Mouse (Mus musculus) kidney, postnatal 0 days (tissue): Measurements from ENCODE around the gene Bcap29. TPM values are rescaled to one million over a fixed set of nuclear protein-coding genes. Genes with fewer than 3 reads are reported as not detected.
"Not testable (repeated sequence)": the region's sequence is repeated elsewhere in the genome, so short reads cannot be mapped to it uniquely, and the experiment has no call there.

Source experiments
- ATAC-seq: fragments of 200-750 bp; cut with Nextera tagmentation; replicated peaks from 2 replicates; pipeline ENCODE4 v1.8.0; 2017; ENCODE audit warnings: low read depth, moderate number of reproducible peaks, moderate TSS enrichment, moderate library complexity; ENCODE audit not compliant: low FRiP score
- DNase-seq: peaks from one replicate; pipeline ENCODE4 v3.0.0-alpha.2; 2016; ENCODE audit warnings: low spot score
- H3K27ac ChIP-seq: fragments of 300-500 bp; sonication (generic); 2 replicates; pipeline ENCODE4 v1.5.1; 2014; ENCODE audit warnings: mild to moderate bottlenecking
- H3K27me3 ChIP-seq: fragments of 300-500 bp; sonication (generic); 2 replicates; pipeline ENCODE4 v1.6.1; 2014; ENCODE audit warnings: low read length, mixed read lengths; ENCODE audit not compliant: insufficient read depth
- H3K36me3 ChIP-seq: fragments of 300-500 bp; sonication (generic); 2 replicates; pipeline ENCODE4 v1.6.1; 2014; ENCODE audit warnings: low read length, mixed read lengths; ENCODE audit not compliant: insufficient read depth
- H3K4me1 ChIP-seq: fragments of 300-500 bp; sonication (generic); replicated peaks from 2 replicates; pipeline ENCODE4 v1.6.1; 2014; ENCODE audit warnings: antibody characterized with exemption, low read length, mixed read lengths; ENCODE audit not compliant: insufficient read depth
- H3K4me2 ChIP-seq: fragments of 300-500 bp; sonication (generic); 2 replicates; pipeline ENCODE4 v1.6.1; 2014; ENCODE audit warnings: mild to moderate bottlenecking, low read length, moderate library complexity, mixed read lengths
- H3K4me3 ChIP-seq: fragments of 300-500 bp; sonication (generic); replicated peaks from 2 replicates; pipeline ENCODE4 v1.5.1; 2014; ENCODE audit warnings: low read depth, low read length
- H3K9ac ChIP-seq: fragments of 300-500 bp; sonication (generic); 2 replicates; pipeline ENCODE4 v1.6.1; 2014; ENCODE audit warnings: low read depth, low read length
- H3K9me3 ChIP-seq: fragments of 300-500 bp; sonication (generic); replicated peaks from 2 replicates; pipeline ENCODE4 v1.6.1; 2016; ENCODE audit warnings: low read length, inconsistent platforms, mixed read lengths
- CTCF ChIP-seq: IDR thresholded peaks from 2 replicates; pipeline ENCODE4 v1.5.1; 2016; ENCODE audit warnings: antibody characterized with exemption, low read depth, mild to moderate bottlenecking, moderate library complexity
- WGBS: fragments of 180-500 bp; shearing (Covaris S2); extraction: QIAGEN DNeasy Blood & Tissue Kit; methylation state at CpG from one replicate; pipeline ENCODE4 v1.1.7; 2014; 5-methylcytosine and 5-hydroxymethylcytosine counted together
- polyA plus RNA-seq: library from polyadenylated mRNA; unstranded; fragments of >200 nt; fragmentation: Nextera tagmentation; extraction: Ambion mirVana; gene quantifications from 2 replicates; pipeline ENCODE4 v1.2.1, GENCODE M21; 2015

Bcap29 gene
- polyA plus RNA-seq, 1 experiment from 2014 or later: 35.3 TPM

- 72% methylated on average over 5 of the region's 5 CpGs for whole genome bisulfite sequencing
- peak overlapping the region; percentile 59; the same call in 1 of the 2 replicates for H3K4me2 ChIP-seq
Observed at GRCm38 (mm10) chr12:31653611-31654010, 19.2 kb upstream of the Bcap29 start.

GRCm38 (mm10) chr12:31635240-31635607 lies 766 bp upstream of the Bcap29 start:
- Histone ChIP-seq H3K4me2 (peak overlapping the region; percentile 79), H3K9ac (0 out of 2 replicates have a peak overlapping the region, but pooled peaks have one; percentile 79), H3K4me3 (no peak overlapping the region)

More at GRCm38 (mm10) chr12:31653611-31654010, 19.2 kb upstream of the Bcap29 start:
- no peak overlapping the region for H3K27ac ChIP-seq
- no peaks in the 10 kb centered on the region; the same call in 1 of the 2 replicates for H3K36me3 ChIP-seq
- no peak for DNase-seq
- H3K9me3 ChIP-seq: no peaks in the 10 kb centered on the region
- H3K27me3 ChIP-seq: no peaks in the 10 kb centered on the region
- H3K4me3 ChIP-seq: no peak overlapping the region; the same call in 1 of the 2 replicates
- no peak for TF ChIP-seq CTCF
- no peak overlapping the region for H3K9ac ChIP-seq
- no peak for ATAC-seq
- H3K4me1 ChIP-seq: peaks cover 4% of the 10 kb centered on the region; the same call in 1 of the 2 replicates

GRCm38 (mm10) chr12:31633970-31634342 lies 502 bp downstream of the Bcap29 start:
- no peak for TF ChIP-seq CTCF
- no peaks in the 10 kb centered on the region for H3K9me3 ChIP-seq
- no peaks in the 10 kb centered on the region for H3K27me3 ChIP-seq
- H3K4me3 ChIP-seq: peak overlapping the region; percentile 59
- peak; percentile 15; the same call in 1 of the 2 replicates for ATAC-seq
- peak overlapping the region; percentile 79 for H3K9ac ChIP-seq
- DNase-seq: no peak
- 0 out of 2 replicates have a peak, but pooled peaks cover 4% of the 10 kb centered on the region for H3K36me3 ChIP-seq
- H3K27ac ChIP-seq: peak overlapping the region; percentile 65; the same call in 1 of the 2 replicates
- H3K4me1 ChIP-seq: no peaks in the 10 kb centered on the region; the same call in 1 of the 2 replicates
- H3K4me2 ChIP-seq: peak overlapping the region; percentile 79
- WGBS: 9% methylated on average over 13 of the region's 13 CpGs

More at GRCm38 (mm10) chr12:31635240-31635607, 766 bp upstream of the Bcap29 start:
- Histone ChIP-seq H3K27me3 (no peaks in the 10 kb centered on the region), H3K27ac (no peak overlapping the region), H3K4me1 (no peaks in the 10 kb centered on the region; the same call in 1 of the 2 replicates), H3K9me3 (no peaks in the 10 kb centered on the region), H3K36me3 (no peaks in the 10 kb centered on the region)
- no peak for DNase-seq
- peak; percentile 22; the same call in 1 of the 2 replicates for ATAC-seq
- WGBS: 84% methylated on average over 3 of the region's 3 CpGs
- no peak for TF ChIP-seq CTCF

- H3K9ac ChIP-seq, H3K4me1 ChIP-seq, H3K27me3 ChIP-seq, DNase-seq, H3K4me2 ChIP-seq, H3K9me3 ChIP-seq, H3K36me3 ChIP-seq, H3K27ac ChIP-seq, H3K4me3 ChIP-seq, ATAC-seq: not testable (repeated sequence)
- 94% methylated on average over 9 of the region's 9 CpGs for WGBS
Observed at GRCm38 (mm10) chr12:31628396-31628795, 6.1 kb downstream of the Bcap29 start.

GRCm38 (mm10) chr12:31625016-31625415 lies 9.4 kb downstream of the Bcap29 start:
- no peak overlapping the region for H3K4me3 ChIP-seq
- DNase-seq: no peak
- H3K9ac ChIP-seq: no peak overlapping the region
- WGBS: 94% methylated on average over 1 of the region's 1 CpGs
- H3K4me2 ChIP-seq: no peak overlapping the region
- no peak for TF ChIP-seq CTCF
- H3K4me1 ChIP-seq: no peaks in the 10 kb centered on the region
- no peaks in the 10 kb centered on the region for H3K9me3 ChIP-seq
- H3K27ac ChIP-seq: no peak overlapping the region
- H3K36me3 ChIP-seq: 0 out of 2 replicates have a peak, but pooled peaks cover 8% of the 10 kb centered on the region
- no peak for ATAC-seq
- no peaks in the 10 kb centered on the region for H3K27me3 ChIP-seq

GRCm38 (mm10) chr12:31620106-31620505 lies 14.4 kb downstream of the Bcap29 start:
- 76% methylated on average over 8 of the region's 8 CpGs for WGBS
- TF ChIP-seq CTCF: peak; percentile 38; the same call in 1 of the 2 replicates
- H3K27ac ChIP-seq: no peak overlapping the region

GRCm38 (mm10) chr12:31613353-31613752 lies 21.1 kb downstream of the Bcap29 start:
- Histone ChIP-seq H3K4me3 (no peak overlapping the region), H3K9me3 (no peaks in the 10 kb centered on the region), H3K36me3 (no peaks in the 10 kb centered on the region), H3K27me3 (no peaks in the 10 kb centered on the region), H3K9ac (no peak overlapping the region), H3K4me2 (no peak overlapping the region), H3K4me1 (no peaks in the 10 kb centered on the region), H3K27ac (no peak overlapping the region)
- 73% methylated on average over 4 of the region's 4 CpGs for WGBS
- TF ChIP-seq CTCF: no peak
- ATAC-seq (no peak), DNase-seq (no peak)

More at GRCm38 (mm10) chr12:31620106-31620505, 14.4 kb downstream of the Bcap29 start:
- H3K9me3 ChIP-seq: no peaks in the 10 kb centered on the region
- ATAC-seq: no peak
- no peak for DNase-seq
- no peak overlapping the region for H3K4me2 ChIP-seq
- H3K27me3 ChIP-seq: no peaks in the 10 kb centered on the region
- H3K9ac ChIP-seq: no peak overlapping the region
- no peaks in the 10 kb centered on the region for H3K36me3 ChIP-seq
- no peaks in the 10 kb centered on the region for H3K4me1 ChIP-seq
- no peak overlapping the region for H3K4me3 ChIP-seq
